Mouse (Mus musculus) testis, adult 2 months (tissue): ENCODE measurements around the gene Cog6. TPM values are rescaled to one million over a fixed set of nuclear protein-coding genes. Genes with fewer than 3 reads are reported as not detected.

ENCODE experiments used
- H3K27ac ChIP-seq: fragments of 200-500 bp; 2 replicates; pipeline ENCODE4 v1.5.1; 2012; ENCODE audit warnings: low read depth, low read length; ENCODE audit not compliant: control insufficient read depth, insufficient read depth
- H3K27me3 ChIP-seq: fragments of 200-500 bp; 2 replicates; pipeline ENCODE4 v1.6.1; 2012; ENCODE audit warnings: mild to moderate bottlenecking, low read length, moderate library complexity; ENCODE audit not compliant: control insufficient read depth, insufficient read depth
- H3K36me3 ChIP-seq: fragments of 200-500 bp; 2 replicates; pipeline ENCODE4 v1.6.1; 2012; ENCODE audit warnings: mild to moderate bottlenecking, low read length; ENCODE audit not compliant: control insufficient read depth, insufficient read depth
- H3K4me1 ChIP-seq: fragments of 200-500 bp; 2 replicates; pipeline ENCODE4 v1.6.1; 2012; ENCODE audit warnings: low read length; ENCODE audit not compliant: control insufficient read depth, insufficient read depth
- H3K4me3 ChIP-seq: fragments of 200-500 bp; 2 replicates; pipeline ENCODE4 v1.5.1; 2012; ENCODE audit warnings: low read depth, mild to moderate bottlenecking, low read length, moderate library complexity, mixed read lengths; ENCODE audit not compliant: control insufficient read depth
- CTCF ChIP-seq: fragments of 200-500 bp; IDR thresholded peaks from 2 replicates; pipeline ENCODE4 v1.5.1; 2012; ENCODE audit warnings: low read depth, mild to moderate bottlenecking, inconsistent platforms, low read length, moderate library complexity; ENCODE audit not compliant: control insufficient read depth, insufficient read depth, insufficient replicate concordance
- POLR2A ChIP-seq: fragments of 200-500 bp; IDR thresholded peaks from 2 replicates; pipeline ENCODE4 v1.6.1; 2012; ENCODE audit warnings: low read depth, mild to moderate bottlenecking, inconsistent platforms, low read length, moderate library complexity; ENCODE audit not compliant: control insufficient read depth
- polyA plus RNA-seq: library from polyadenylated mRNA; depleted of rRNA; stranded (reverse); fragments of >200 nt; gene quantifications from 2 replicates; pipeline ENCODE4 v1.2.3, GENCODE M21; 2012

The Cog6 gene
- polyA plus RNA-seq, 1 experiment: 88.7 TPM

GRCm38 (mm10) chr3:52974674-52975556 lies 42.1 kb downstream of the Cog6 start:
- H3K4me1 ChIP-seq: peaks cover 2% of the 10 kb centered on the region; the same call in 1 of the 2 replicates
- no peaks in the 10 kb centered on the region for H3K36me3 ChIP-seq
- H3K4me3 ChIP-seq: no peak overlapping the region
- no peak overlapping the region for H3K27ac ChIP-seq
- no peaks in the 10 kb centered on the region for H3K27me3 ChIP-seq
- TF ChIP-seq CTCF (peak; percentile 35; the same call in 1 of the 2 replicates), POLR2A (no peak)

- Histone ChIP-seq H3K4me3 (no peak overlapping the region), H3K4me1 (peaks cover 2% of the 10 kb centered on the region; the same call in 1 of the 2 replicates), H3K27me3 (no peaks in the 10 kb centered on the region), H3K36me3 (no peaks in the 10 kb centered on the region), H3K27ac (no peak overlapping the region)
- no peak for TF ChIP-seq CTCF
- no peak for TF ChIP-seq POLR2A
Measured at GRCm38 (mm10) chr3:52972916-52973315, 44.1 kb downstream of the Cog6 start.

- Histone ChIP-seq H3K27me3 (no peaks in the 10 kb centered on the region), H3K4me1 (peaks cover 2% of the 10 kb centered on the region), H3K4me3 (peak overlapping the region; percentile 72), H3K27ac (no peak overlapping the region), H3K36me3 (no peaks in the 10 kb centered on the region)
- TF ChIP-seq CTCF (no peak), POLR2A (no peak)
Measured at GRCm38 (mm10) chr3:52967046-52967445, 50.0 kb downstream of the Cog6 start.

- no peak for TF ChIP-seq CTCF
- no peak for TF ChIP-seq POLR2A
- peaks cover 2% of the 10 kb centered on the region for H3K4me1 ChIP-seq
- no peak overlapping the region for H3K4me3 ChIP-seq
- H3K36me3 ChIP-seq: no peaks in the 10 kb centered on the region
- no peak overlapping the region for H3K27ac ChIP-seq
- no peaks in the 10 kb centered on the region for H3K27me3 ChIP-seq
Measured at GRCm38 (mm10) chr3:52964206-52964605, 52.8 kb downstream of the Cog6 start.

- H3K27ac ChIP-seq: no peak overlapping the region
- peaks cover 2% of the 10 kb centered on the region for H3K4me1 ChIP-seq
- H3K4me3 ChIP-seq: no peak overlapping the region
- TF ChIP-seq CTCF (no peak), POLR2A (no peak)
- H3K27me3 ChIP-seq: no peaks in the 10 kb centered on the region
- H3K36me3 ChIP-seq: no peaks in the 10 kb centered on the region
Measured at GRCm38 (mm10) chr3:52963441-52963840, 53.6 kb downstream of the Cog6 start.

GRCm38 (mm10) chr3:52962391-52962790 lies 54.6 kb downstream of the Cog6 start:
- Histone ChIP-seq H3K4me3 (no peak overlapping the region), H3K27ac (no peak overlapping the region), H3K27me3 (no peaks in the 10 kb centered on the region), H3K36me3 (no peaks in the 10 kb centered on the region), H3K4me1 (peaks cover 2% of the 10 kb centered on the region)
- TF ChIP-seq CTCF (no peak), POLR2A (no peak)

GRCm38 (mm10) chr3:52961661-52962060 lies 55.4 kb downstream of the Cog6 start:
- no peak for TF ChIP-seq POLR2A
- no peak for TF ChIP-seq CTCF
- H3K4me1 ChIP-seq: peaks cover 2% of the 10 kb centered on the region
- H3K27me3 ChIP-seq: no peaks in the 10 kb centered on the region
- no peak overlapping the region for H3K27ac ChIP-seq
- no peaks in the 10 kb centered on the region for H3K36me3 ChIP-seq
- H3K4me3 ChIP-seq: no peak overlapping the region
